Mouse (Mus musculus): ENCODE data around the gene Svop.

Svop gene

DNA sequence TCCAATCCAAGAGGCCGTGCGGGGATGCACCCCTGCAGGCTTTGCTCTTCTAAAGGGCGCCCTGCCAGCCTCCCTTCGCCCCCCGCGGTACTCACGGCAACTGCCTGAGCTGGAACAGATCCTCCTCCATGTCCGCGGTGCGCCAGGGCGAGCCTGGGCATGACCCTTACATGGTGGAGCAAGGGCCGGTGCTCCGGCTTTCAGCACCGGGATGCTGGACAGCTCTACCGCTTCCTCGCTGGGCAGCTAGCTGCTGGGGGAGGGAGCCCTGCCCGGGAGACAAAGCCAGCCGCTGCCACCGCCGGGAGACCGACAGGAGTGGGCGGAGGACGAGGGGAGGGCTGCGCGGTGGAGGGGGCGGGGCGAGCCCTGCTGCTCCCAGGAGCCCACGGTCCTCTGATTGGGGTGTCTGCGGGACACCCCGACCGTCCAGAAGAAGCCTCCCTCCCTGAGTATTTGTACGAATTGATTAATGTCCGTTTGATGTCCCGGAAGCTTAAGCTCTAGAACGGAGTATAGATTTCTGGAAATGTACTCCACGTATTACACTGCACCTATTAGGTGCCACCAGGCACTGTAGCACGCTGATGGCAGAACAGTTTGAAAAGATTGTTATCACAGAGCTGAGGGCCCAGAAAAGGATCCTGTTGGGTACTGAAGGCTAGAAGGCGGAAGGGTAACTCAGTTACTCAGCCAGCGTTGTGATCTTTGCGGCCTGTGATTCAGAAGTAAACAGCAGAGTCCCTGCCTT lies at the start of gene Svop:
Gene Svop, minus strand, starts transcription at position 514 of the 751 bp plus-strand sequence.
- peak; percentile 72 for DNase-seq

GRCm38 (mm10) chr5:114139175-114139574 lies 47.8 kb upstream of the Svop start:
- DNase-seq = peak; percentile 79

DNA sequence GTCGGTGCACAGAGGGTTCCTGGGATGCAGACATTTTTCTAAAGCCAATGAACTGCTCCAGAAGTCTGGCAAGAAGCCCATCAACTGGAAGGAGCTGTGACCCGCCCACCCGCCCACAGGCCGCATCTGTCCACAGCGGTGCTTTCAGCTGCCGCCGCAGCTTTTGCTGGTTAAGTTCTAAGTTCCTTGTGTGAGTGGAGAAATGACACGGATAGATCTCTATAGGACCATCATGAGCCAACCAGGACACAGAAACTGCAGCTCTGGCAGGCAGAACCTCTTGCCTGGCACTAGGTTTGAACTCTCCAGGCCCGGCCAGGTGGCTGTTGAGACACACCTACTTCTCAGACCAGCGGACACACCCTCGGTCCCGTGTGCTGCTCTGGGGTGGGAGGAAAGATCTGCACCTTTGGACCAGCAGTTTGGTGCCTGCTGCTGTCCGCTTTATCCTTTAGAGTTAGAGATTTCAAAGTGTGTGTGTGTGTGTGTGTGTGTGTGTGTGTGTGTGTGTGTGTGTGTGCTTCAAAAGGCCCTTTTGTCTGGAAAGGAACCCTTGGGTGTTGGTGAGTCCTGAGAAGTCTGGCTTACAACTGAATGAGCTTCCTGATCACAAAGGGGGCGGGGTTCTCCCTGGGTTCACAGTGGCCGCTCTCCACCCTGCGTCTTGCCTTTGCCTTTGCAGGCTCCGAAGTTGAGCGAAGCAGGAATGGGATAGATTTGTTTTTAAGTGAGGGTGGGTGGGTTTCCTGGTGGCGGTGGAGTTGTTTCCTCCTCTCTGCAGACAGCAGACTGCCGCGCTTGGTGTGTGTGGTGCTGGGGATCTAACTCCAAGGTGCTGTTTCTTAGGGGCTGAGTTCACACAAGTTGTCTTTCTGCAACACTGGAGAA lies 47.2 kb upstream of the Svop start:
- DNase-seq = peak; percentile 16

DNA sequence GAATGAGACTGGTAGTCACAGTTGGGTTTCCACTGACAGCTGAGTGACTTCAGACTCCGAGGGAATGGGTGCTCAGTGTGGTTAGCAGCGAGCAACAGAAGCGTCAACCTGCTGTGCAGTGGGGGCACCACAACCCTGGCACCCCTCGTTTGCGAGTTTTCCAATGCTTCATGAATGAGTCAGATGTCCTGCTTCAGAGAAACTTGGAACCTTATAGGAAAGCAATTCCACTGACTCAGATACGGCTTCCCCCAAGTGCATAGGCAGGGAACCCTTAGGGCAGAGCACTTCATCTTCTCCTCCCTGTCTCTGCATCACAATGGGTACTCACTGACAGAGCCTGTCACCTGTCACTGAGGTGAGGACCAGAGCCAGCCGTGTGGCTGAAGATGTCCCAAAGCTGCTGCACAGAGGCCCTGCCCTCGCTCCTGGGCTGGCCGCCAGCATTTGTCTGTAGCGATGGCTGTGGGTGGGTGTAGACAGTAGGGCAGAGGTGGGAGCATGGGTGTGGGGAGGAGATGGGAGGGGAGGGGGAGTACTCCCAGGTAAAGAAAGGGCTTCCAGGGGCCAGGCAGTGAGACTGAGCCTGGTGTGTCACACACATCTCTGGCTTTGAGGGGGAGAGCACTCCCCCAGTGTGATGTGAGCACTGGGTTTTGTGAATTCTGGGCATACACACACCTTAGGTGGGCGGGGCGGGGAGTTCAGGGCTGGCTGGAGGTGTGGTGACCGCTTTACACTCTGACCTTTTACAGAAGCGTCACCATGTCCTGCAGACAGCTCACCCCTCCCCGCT lies 46.3 kb upstream of the Svop start:
- no peak for DNase-seq

DNA sequence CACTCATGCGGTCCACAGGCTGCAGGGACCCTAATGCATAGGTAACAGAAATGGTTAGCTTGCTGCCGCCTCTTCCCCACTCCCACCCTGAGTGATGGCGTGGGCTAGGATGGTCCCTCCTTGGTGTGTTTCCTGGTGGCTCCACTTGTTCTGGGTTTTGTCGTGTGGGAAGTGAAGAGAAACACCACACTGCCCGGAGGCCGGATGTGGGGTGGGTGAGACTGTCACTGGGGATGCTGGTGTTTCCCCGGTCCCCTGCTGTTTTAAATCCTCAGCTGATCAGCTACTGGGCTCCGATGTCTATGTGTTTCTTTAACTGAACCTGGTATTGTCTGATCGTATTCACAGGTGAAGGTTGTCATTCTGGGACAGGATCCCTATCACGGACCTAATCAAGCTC lies 44.1 kb upstream of the Svop start:
- DNase-seq = no peak

DNA sequence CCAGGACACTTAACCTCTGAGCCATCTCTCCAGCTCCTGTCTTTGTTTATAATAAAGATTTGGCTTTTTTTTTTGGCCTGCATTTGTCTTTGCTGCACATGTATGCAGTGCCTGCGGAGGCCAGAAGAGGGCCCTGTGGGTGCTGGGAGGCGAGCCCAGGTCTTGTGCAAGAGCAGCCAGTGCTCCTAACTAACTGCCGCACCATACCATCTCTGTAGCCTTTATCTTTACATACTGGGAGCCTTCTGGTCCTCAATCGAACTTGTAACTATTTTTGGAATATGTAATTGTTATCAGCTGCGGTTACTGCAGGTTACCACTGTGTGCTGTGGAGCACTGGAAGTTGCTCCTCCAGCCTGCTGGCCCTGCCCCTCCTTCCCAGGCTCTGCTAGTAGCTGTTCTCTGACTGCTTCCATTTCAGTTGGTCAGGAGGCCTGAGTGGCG lies 42.7 kb upstream of the Svop start:
- peak; percentile 65 for DNase-seq

DNA sequence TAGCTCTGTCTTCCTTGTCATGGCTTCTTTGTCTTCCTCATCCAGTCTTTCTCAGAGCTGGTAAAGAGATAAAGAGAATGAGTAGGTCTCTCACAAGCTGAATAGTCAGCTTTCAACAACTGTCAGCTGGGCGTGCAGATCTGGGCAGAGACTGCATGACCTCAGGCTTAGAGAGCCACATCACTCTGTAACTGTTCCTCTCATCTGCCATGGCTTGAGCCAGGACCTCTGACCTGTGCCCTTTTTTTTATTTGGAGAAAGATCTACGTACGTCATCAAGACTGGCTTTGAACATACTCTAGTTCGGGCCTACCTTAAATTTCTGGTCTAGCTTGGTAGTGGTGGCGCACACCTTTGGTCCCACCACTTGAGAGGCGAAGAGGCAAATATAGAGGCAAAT lies 41.5 kb upstream of the Svop start:
- no peak for DNase-seq

- peak; percentile 68 for DNase-seq
Observed at GRCm38 (mm10) chr5:114131521-114131840, 40.1 kb upstream of the Svop start.

- peak; percentile 96 for DNase-seq
Observed at GRCm38 (mm10) chr5:114130698-114131520, 39.5 kb upstream of the Svop start.

DNA sequence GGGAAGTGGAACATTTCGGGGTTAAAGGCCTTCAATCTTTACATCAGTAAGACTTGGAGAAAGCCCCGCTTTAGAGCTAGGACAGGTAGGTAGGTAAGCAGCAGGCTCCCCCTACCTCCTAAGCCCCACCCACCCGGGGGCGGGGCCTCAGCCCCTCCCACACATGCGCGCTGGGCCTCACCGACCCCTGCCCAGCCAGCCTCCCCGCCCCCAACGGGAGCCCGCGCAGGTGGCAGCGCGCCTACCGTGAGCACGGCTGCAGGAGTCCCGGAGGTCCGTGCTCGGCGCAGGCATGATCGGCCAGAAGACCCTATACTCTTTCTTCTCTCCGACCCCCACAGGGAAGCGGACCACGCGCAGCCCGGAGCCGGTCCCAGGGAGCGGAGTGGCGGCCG lies 38.8 kb upstream of the Svop start, which contains the start of gene Ung:
Gene Ung, plus strand, starts transcription at position 176 of the 395 bp plus-strand sequence.
- no peak for DNase-seq

GRCm38 (mm10) chr5:114129550-114130210 lies 38.3 kb upstream of the Svop start:
- DNase-seq = no peak

DNA sequence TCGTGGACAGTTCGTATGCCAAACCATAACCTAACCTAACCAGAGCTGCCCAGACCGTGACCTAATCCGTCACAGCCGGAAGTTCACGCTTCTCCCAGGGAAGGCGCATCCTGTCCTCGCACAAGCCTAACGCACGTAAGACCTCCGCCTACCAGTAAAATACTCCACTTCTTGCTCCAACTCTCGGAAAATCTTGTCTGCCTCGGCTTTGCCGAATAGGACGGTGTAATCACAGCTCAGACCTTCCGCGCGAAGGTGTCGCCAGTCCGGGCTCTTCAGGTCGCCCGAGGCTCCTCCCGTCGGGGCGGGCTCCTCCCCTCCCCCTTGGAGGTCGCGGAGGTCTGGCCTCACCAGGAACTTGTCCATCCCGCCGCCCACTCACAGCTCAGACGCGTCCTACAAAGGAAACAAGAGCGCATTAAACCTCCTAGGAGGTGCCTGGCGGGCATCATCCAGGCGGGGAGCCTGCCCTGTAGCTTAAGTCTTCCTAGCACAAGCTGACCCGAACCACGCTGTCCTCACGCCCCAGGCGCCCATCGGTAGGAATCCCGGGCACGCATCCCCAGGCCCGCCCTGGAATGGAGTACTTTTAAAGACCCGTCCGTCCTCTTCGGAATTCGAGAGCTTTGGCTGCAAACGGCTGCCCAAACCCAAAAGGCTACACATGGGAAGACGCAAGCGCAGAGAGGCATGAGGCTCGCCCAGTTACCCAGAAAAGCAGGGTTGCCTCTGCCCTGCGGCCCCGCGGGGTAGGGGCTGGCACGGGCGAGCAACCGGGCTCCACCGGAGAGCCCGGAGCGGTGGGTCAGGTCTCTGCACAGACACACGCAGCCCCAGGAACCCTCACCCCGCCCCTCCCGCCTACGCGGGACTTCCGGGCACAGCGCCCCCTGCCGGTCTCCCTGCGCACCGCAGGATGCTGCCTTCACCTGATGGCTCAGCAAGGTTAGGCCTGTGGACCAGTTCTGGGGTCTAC lies 36.3 kb upstream of the Svop start, which contains the start of gene Alkbh2:
Gene Alkbh2, minus strand, starts transcription at position 845 of the 976 bp plus-strand sequence.
- peak; percentile 87 for DNase-seq

DNA sequence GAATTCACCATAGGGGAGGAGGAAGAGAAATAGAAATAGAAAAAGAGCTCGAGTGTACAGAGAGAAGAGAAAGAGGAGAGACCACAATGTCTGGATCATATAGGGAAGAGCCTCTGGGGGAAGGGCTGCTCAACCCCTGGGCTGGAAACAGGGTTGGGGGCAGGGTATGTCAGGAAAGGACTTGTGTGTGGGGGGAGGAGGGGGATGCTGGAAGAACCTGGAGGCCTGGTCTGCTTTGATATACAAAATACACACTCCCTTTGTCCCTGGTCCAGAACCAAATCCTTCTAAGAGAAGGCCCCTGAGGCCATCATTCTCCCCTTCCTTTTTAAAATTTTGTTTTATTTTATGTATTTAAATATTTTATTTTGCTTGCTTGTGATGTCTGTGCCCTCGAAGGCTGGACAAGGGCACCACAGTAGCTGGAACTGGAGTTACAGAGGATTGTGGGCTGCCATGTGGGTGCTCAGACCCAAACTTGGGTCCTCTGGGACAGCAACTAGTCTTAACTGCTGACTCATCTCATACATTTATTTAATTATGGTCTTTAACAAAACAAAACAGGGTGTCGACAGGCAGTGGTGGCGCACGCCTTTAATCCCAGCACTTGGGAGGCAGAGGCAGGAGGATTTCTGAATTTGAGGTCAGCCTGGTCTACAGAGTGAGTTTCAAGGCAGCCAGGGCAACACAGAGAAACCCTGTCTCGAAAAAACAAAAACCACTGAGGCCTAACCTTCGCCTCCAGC lies 35.3 kb upstream of the Svop start:
- DNase-seq = no peak

- no peak for DNase-seq
Observed at GRCm38 (mm10) chr5:114126008-114126407, 34.6 kb upstream of the Svop start.

DNA sequence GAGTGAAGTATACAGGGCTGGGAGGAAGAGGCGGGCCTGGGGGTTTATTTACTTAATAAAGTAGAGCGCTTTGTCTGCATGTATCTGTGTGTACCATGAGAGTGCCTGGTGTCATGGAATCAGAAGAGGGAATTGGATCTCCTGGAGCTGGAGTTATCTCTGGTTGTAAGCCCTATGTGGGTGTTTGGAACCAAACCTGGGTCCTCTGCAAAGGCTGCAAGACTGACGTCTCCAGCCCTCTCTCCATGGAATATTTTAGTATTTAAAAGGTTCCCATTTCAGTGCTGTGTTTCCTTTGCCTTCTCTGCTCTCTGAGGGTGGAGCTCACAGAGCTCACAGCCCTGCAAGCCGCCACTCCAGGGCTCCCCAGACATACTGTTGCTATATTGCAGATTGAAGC lies 28.4 kb upstream of the Svop start:
- DNase-seq = no peak

DNA sequence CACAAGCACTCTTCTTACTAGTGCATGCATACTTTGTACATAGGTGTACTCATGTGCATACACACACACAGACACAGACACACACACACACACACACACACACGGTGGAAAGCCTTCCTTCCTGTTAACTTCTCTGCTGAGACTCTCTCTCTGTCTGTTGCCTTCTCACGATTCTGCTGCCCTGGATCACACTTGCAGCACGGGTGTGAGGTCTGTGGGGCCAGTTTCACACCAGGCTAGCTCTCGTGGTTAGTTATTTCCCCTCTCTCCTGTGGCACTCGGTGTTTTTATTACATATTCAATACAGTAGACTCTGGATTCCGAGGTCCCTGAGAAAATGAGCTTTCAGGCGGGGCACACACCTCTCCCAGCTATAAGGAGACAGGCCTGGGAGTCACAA lies 25.2 kb upstream of the Svop start:
- DNase-seq = no peak

DNA sequence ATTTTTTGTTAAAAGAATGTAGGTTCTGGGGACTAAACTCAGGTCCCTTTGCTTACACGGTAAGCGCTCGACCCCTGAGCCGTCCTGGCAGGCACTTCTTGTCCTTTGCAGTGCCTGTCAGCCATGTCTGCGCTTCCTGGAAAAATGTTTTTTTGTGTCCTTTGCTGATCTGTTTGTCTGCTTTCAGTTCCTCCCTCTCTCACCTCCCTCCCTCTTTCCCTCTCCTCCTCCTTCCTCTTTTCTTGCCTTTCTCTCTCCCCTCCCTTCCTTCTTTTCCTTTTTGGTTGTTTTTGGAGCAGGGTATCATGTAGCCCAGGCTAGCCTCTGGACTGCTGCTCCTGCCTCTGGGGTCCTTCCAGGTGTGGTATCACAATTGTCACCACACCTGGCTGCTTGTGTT lies 23.7 kb upstream of the Svop start:
- DNase-seq = no peak

DNA sequence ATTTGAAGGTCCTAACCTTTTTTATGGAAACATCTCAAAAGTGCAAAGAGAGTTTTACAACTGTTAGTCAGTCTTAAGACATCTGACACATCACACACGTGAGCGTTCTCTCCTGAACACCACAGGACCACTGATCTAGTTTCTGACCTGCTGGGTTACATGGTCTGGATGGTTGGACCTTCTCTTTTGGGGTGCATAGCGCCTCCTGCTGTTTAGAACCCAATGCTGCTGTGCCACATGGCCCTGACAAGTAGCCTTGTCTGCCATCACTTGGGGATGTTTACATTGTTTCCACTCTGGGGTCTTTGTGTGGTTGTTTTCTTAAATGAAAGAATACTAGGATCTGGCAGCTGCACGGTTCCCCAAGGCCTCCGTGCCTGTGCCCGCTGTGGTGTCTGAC lies 22.0 kb upstream of the Svop start:
- DNase-seq = no peak

DNA sequence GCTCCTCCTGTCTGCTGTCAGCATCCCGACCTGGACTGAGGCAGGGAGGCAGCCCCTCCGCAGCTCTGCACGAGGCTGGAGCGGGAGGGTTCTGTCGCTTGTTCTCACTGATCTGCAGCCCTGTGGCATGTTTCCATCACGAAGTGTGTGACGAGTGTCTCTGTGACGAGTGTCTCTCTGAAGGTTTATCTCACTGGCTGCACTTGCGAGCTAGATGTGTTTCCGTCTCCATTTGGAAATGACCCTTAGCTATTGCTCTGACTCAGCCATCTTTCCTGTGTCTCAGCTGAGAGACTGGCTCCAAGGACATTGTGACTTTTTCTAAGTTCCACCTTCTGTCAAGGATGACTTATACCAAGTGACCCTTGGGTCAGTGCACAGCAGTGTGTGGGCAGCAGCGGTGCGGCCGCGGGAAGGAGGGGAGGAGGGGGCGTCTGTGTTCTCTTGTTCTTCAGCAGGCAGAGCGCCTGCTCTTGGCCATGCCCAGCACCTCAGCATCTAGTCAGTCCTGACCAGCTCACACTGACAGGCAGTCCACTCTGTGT lies 15.1 kb upstream of the Svop start:
- no peak for DNase-seq
